Mouse (Mus musculus): ENCODE results near the gene Ergic1. TPM values are rescaled to one million over a fixed set of nuclear protein-coding genes. Genes with fewer than 3 reads are reported as not detected.

Gene Ergic1
- total RNA-seq, 2 experiments from 2014 or later: 180 to 193 TPM

DNA sequence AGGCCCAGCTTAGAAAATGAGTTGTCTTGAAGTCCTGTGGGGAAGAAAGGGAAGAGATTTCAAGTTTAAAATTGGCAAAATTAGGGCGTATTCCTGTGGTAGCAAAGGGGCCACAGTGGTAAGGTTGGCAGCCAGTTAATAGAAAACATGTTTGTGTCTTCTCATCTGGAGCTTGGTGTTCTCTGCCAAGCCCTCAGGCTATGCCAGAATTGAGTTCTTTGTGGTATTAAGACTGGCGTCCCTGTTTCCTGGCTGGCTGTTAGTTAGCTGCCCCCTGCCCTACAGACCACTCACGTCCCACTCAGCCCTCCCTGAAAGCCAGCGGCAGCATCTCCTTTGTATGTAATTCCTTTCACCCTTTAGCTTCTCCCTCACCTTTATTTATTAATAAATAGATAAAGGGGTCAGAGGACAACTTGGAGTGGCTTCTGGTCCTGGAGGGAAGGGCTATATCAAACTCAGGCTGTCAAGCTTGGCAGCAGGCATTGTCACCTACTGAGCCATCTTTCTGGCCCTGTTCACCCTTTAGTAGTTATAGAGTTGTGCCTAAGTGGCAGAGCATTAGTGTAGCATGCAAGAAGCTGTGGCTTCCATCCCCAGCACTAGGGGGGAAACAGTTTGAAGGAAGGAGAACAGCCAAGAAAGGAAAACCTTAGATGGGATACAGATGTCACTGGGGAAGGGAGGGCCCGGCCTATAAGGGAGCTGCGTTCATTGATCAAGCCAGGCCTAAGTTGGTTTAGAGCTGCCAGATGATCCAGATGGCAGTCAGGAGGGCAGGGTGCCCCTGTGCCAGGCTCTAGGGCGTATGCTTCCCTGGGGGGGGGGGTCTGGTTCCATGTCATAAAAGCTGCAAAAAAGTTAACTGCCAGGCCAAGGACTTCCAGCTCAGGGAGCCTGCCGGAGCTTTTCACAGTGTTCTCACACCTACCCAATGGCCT lies 127.8 kb downstream of the Ergic1 start:
- DNase-seq: peak; percentile 77
- intact Hi-C loops (cut with DNase I): no loop called here

DNA sequence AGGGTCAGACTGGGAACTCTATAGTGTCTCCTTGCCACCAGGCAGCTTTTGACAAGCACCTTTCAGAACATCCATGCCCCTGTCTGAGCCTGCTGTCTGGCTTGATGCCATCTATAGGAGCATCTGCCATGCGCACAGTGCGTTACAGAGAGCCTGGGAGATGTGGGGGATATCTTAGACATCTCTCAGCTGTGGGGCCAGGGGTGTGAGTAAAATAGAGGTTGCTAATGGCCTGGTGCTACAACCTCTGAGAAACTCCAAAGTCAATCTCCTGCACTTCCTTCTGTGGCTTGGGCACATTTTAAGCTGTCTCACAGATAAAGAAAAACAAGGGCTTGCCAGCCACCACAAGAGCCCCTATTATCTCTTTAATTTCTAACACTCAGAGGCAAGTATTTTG lies 128.5 kb downstream of the Ergic1 start:
- DNase-seq: no peak
- intact Hi-C loops (cut with DNase I): no loop called here

DNA sequence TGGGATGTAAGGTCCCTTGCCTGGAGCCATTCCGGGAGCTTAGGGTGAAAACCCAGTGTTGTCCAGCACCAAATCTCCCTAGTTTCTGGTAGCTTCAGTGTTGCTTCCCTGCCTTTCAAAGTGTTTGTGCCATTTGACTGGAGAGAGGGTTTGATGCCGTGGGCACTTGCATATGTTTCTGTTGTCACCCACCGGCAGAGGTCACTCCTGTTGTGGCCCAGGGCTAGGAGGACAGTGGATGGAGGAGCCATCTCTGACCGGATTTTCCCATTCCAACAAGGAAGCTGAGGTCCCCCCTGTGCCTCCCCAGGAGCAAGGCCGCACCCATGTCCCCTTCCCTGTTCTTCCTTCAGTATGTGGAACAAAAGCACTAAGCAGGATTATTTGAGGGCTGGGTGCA lies 128.9 kb downstream of the Ergic1 start:
- peak; percentile 29 for DNase-seq
- intact Hi-C loops (cut with DNase I): no loop called here

DNA sequence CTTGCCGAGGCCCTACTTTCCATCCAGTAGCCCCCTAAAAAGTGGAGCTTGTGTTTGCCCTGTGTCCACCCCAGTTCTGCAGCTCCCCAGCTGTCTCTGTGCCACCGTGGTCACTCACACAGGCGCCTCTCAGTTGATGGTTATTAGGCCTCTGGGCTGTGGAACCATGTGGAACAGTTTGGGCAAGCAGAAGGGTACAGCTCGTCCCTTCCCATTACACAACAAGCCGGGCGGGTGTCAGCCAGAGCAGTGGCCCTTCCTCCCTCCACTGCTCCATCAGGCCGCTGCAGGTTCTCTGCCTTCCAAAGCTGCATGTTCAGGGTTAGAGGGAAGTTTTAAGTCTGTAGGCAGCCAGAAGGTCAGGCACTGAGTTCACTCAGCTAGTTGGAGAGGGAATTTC lies 129.8 kb downstream of the Ergic1 start:
- DNase-seq: no peak
- intact Hi-C loops (cut with DNase I): no loop called here

DNA sequence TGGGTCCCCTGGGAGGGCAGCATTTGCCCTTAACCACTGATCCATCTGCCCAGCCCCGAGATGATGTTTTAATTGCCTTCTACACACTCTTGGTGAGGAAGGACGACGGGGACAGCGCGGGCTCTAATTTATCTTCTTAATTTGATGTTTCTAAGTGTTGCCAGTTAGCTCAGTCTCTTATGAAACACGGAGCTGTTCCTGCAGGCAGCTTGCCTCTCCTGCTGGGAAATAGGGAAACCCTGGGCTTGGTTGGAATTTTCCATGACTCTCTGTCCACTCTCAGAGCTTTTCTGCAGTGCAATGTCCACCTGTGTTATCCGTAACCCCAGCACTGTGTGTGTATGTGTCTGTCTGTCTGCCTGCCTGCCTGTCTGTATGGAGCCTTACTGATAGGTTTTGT lies 132.1 kb downstream of the Ergic1 start:
- intact Hi-C loops (cut with DNase I): no loop called here
- no peak for DNase-seq

DNA sequence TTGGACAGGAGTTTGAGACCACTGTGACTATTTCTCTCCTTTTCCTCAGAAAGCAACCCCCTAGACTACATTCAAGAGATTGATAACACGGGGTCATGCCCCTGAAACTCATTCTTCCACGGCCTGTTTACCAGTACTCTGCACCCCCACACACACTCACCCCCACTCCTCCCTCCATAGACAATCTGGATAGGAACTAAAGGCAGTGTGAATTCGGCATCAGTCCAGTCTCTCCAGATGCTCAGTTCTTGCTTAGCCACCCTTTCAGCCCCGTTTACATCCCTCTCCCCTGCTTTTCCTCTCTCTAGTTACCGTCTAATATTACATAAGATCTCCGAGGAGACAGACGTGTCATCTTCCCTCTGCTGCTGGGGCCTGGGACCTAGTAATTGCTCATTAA lies 132.9 kb downstream of the Ergic1 start:
- intact Hi-C loops (cut with DNase I): no loop called here
- DNase-seq: no peak

DNA sequence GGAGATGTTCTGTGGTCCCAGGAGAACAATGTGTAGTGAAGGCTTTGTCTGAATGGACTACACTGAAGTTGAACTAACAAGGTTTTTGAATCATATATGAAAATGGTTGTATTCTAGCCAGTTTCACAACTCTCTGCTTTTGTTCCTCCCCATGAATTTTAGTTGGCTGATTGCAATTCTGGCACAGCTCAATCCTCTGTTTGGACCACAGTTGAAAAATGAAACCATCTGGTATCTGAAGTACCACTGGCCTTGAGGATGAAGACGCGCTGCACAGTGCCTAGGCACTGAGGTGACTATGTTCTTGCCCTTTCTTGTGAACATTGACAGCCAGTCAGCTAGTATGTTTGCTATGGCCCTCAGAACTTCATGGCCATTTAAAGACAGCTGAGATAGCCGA lies 133.9 kb downstream of the Ergic1 start:
- no peak for DNase-seq
- intact Hi-C loops (cut with DNase I): no loop called here

DNA sequence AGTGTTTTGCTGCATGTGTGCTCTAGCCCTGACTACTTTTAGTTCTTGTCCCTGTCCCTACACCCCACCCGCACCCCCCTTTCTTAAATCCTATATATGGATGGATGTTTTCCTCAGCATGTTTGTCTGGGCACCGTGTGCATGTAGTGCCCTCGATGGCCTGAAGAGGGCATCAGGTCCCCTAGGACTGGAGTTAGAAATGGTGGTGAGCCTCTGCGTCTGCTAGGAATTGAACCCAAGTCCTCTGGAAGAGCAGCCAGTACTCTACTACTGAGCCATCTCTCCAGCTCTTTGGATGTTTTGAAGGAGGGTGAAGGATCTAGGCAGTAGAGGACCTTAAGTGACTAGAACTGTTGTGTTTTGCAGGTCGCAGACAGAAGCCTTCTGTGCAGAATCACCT lies 137.6 kb downstream of the Ergic1 start:
- intact Hi-C loops (cut with DNase I): no loop called here
- DNase-seq: no peak

DNA sequence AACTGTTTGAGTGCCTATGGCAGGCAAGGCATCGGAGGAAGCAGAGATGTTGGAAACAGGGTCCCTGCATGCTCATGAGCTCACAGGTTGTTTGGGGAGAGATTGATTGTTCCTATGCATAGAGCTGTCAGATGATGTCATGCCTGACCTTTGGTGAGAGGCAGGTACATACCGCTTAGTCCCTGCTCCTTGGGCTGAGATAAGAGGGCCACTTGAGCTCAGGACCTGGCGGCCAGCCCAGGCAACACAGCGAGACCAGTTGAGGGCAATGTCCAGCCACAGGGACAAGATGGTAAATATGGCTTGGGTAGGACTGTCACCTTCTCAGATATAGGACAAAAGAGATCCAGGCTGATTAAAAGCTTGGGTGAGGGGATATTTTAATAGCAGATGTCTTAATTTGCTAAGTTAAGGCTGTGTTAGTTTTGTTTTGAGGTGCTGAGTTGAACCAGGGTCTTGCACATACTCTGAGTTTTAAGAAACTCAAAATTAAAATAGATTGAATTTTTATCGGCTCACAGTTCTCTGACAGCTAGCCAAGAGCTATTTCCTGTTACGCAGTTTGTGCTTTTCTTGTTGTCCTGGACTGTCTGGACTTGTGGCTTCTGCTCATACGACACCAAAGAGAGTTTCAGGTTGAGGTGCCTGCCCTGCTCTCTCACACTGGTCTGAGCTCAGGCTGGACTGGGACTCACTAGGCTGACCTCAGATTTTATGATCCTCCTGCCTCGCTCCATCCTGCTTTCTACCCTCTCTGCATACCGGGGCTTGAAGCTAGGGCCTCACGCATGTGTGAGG lies 138.7 kb downstream of the Ergic1 start:
- no peak for DNase-seq
- intact Hi-C loops (cut with DNase I): no loop called here

DNA sequence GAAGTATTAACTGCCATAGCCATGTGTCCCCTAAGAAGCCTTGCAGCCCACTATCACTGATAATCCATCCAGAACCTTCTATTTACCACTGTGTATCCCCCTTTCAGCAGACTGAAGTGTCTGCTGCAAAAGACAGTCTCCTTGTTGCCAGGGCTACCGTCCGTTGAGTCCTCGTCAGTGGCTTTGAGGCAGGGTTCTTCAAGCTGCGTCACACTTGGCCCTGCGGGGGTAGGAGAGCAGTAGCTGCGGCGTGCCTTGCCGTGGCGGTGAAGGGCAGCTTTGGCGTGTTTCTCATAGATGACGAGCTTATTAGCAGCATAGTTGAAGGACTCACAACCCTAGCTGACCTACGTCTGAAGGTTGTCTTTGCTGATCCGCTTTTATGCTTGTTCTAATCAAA lies 140.3 kb downstream of the Ergic1 start:
- intact Hi-C loops (cut with DNase I): no loop called here

DNA sequence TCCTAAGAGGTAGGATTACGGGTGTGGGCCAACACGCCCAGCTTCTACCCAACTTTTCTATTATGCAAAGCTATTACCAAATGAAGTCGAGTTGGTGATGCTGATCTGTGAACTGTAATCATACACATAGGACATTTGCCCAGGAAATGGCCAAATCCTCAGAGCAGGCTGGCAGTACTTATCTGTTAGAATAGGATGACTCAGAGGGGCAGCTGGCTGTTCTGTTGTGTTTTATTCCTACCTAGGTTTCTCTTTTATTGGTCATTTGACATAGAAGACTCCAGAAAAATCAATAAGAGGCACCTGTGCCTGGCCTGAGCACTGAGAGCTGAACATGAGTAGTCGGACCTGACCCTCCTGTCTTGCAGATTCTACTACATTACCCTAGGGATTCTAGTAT lies 141.3 kb downstream of the Ergic1 start:
- intact Hi-C loops (cut with DNase I): no loop called here
- no peak for DNase-seq

More for the DNA sequence above, 140.3 kb downstream of the Ergic1 start:
- DNase-seq: no peak

DNA sequence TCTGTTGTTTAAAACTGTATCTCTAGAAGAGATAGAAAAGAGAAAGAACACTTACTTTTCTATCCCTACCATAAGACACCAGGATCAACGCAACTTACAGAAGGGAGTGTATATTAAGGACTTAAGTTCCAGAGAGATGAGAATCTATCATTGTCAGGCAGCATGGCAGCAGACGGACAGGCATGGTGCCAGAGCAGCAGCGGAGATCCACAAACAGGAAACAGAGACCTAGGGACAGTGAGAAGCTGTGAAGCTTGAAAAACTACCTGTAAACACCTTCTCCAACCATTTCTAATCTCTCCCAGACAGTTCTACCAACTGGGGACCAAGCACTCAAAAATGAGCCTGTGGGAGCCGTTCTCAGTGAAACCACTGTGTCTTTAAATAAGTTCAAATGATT lies 142.4 kb downstream of the Ergic1 start:
- no peak for DNase-seq
- intact Hi-C loops (cut with DNase I): no loop called here

DNA sequence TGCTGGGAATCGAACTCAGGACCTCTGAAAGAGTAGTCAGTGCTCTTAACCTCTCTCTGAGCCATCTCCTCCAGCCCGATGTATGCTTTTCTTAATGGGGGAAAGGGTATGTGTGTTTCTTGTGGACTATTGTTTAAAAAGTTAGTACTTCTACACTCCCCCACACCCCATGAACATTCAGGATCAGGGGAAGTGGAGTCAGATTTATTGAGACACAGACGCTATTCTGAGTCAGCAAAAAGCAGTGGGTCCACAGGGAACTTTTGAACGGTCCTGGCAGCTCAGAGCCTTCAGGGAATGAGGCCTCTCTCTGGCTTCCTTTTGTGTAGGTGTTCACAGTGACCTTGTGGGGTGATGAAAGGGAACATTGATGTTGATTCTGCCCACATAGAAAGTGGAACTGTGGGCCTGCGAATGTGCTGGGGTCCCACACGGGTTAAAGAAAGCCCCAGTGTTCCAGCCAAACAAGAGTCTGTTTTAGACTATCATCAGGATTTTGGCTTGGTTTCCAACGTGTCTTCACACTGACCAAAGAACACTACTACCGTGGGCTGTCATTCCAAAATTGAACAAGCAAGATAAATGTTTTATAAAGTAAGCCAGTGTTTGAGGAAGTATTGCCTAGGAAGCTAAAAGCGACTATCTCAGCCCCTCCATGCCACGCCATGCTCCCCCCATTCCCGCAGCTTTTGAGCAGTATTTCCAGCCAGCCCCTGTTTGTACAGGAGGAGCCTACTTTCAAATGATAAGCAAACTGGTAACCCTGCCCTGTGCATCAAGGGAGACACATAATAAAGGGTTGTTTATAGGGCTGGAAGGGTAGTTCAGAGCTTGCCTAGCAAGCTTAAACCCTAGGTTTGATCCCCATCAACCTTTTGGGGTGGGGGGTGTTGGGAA lies 144.4 kb downstream of the Ergic1 start:
- DNase-seq: no peak
- intact Hi-C loops (cut with DNase I): no loop called here

Small RNAs within 50 kb of the gene (microRNA-seq; reads per million reads assigned to microRNA genes)
- gene Gm22420: not detected

Other genes with a start within 250 kb of the Ergic1 start
- 10 to 100 TPM; 85.3 to 88.4 TPM for gene Neurl1b, start 146.7 kb upstream of the Ergic1 start, total RNA-seq (2021)
- 10 to 100 TPM; 17.2 to 18.9 TPM for gene Dusp1, start 639 bp downstream of the Ergic1 start, total RNA-seq (2021)
- 10 to 100 TPM; 29.4 to 31.3 TPM for gene Atp6v0e, start 101.7 kb downstream of the Ergic1 start, total RNA-seq (2021)
- gene Crebrf, start 154.2 kb downstream of the Ergic1 start, total RNA-seq (2021): 10 to 100 TPM; 25.8 to 26.5 TPM
- 10 to 100 TPM; 39.1 to 42.9 TPM for gene Bnip1, start 219.6 kb downstream of the Ergic1 start, total RNA-seq (2021)

Data from left cerebral cortex, postnatal 4 days (tissue).